Mouse (Mus musculus) kidney, adult 2 months (tissue): ENCODE results near the gene Rars.

Experiments
- CTCF ChIP-seq: fragments of 200-500 bp; conservative IDR thresholded peaks from 2 replicates; pipeline ENCODE4 v1.5.1; 2011; ENCODE audit warnings: low read depth, mild to moderate bottlenecking, control low read depth, low read length, moderate library complexity, mixed read lengths; ENCODE audit not compliant: insufficient read depth, insufficient read length
- POLR2A ChIP-seq: fragments of 200-500 bp; IDR thresholded peaks from one replicate; pipeline ENCODE4 v1.6.1; 2011; ENCODE audit warnings: low read depth, low read length, control low read depth

DNA sequence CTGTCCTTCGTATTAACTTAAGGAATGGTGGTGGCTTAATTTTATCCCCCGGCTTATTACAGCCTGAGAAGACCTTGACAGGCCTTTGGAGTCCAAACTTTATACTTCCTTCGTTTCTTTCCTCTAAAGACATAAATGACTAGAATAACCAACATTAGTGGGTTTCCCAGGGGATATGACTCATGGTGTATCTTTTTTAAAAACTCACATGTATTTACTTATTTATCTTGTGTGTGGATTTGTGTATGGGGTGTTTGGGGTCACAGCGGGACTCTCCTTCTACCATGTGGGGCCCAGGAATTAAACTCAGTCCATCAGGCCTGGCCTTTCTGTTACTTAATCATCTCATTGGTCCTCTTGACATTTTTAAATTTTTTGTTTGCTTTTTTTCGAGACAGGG lies 67.5 kb downstream of the Rars start:
- TF ChIP-seq CTCF (no peak), POLR2A (no peak)
